Mouse (Mus musculus) kidney, postnatal 36 days (tissue): Measurements from ENCODE around the gene Cenpv.
"Not testable (repeated sequence)": the region's sequence is repeated elsewhere in the genome, so short reads cannot be mapped to it uniquely, and the experiment has no call there.

Experiments
- DNase-seq, 2 experiments: peaks; one replicate each; pipeline ENCODE4 v3.0.0; 2021 to 2022; ENCODE audit warnings: mixed read lengths in 2 of 2

Gene Cenpv

DNA sequence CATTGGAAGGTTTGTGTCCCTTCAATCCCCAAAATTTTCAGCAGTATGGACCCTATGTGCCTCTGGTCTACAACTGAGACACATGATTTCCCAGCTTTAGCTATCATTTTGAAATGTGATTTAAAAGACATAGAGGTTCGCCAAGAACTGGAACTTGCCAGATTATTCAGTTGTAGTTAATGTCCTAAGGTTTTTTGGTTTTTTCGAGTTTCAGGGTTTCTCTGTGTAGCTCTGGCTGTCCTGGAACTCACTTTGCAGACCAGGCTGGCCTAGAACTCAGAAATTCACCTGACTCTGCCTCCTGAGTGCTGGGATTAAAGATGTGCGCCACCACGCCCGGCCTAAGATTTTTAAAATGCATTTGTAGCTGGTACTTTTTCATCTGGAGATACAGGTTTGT is 14.6 kb upstream of the Cenpv start:
- DNase-seq: no peak

DNA sequence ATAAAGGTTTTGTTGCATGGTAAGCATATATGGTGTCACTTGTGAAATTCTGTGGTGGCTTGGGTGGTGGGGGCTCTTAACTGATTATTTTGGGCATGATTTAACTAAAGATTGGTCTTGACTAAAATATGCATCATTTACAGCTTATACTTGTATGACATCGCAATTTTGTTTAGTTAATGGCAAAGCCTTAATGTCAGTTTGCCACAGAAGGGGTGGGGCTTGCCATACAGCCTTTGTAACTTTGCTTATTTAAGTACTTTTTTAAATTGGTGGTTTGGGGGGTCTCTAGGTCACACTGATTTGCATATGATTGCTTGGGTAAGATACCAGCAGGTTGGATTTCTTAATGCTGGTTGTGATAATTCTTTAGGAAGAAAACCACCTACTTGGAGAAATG is 14.1 kb upstream of the Cenpv start:
- DNase-seq: no peak

DNA sequence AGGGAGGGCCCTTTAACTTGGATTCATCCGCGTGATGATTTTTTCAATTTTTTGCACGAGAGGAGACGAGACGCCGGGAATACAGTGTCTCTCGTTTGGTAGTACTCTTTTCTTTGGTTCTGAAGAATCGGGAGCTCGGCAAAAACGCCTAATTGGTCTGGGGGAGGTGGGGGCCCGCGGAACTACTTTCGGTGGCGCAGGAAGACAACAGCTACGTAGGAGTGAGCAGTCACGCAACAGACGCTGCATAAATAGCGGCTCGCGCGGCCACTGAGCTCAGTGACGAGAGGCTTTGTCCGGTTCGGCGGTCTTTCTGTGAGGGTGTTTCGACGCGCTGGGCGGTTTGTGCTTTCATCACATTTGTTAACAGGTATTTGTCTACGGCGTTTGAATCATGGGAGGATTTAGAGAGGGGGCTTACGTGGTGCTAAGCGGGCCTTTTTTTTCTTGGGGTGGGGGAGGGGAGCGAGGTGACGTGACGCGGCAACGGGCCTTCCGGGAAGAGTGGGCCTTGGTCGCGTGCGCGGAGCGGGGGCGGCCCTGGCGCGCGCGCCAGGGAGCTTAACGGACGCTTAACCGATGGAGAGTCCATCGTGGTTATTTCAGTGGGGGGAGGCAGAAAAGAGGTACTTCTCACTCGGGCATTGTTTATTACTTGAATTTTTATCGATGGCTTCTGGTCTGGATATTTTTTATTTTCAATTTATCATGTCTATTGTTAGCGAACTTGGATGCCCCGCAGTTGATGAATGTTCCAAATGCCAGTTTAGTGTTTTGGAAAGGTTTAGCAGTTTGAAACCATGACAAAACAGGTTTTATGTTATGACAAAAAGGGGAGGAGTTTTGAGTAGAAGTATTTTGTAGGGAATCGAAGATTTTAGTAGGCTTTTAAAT is 12.4 kb upstream of the Cenpv start:
- DNase-seq: peak; percentile 91 to 94

DNA sequence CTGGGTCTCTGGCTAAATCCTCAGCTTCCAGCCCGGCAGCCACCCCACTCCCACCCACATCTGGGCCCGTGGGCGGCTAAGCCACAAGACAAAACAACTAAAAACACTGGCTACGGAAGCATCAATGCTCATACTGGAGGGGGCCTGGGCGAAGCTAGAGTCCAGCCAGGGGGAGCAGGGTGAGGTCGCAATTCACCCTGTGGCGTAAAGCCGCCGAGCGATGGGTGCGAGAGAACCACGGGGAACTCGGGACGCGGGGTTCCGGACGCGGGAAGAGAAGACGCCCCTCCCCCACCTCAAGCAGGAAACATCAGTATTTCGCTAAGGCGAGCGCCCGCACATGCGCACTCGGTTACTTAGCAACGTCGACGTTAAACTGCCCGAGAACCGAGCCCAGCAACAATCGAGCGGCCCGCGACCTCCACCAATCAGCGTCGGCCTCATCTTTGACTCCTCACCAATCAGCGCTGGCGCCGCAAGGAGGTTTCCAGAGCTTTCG is 11.7 kb upstream of the Cenpv start, which contains the start of gene Ubb:
TSS of gene Ubb (plus strand) at position 445 of the 499 bp plus-strand sequence.
- DNase-seq: peak; percentile 100

GRCm38 (mm10) chr11:62550227-62550685 is 11.2 kb upstream of the Cenpv start:
- DNase-seq: peak; percentile 60 to 70

GRCm38 (mm10) chr11:62549782-62550181 is 10.7 kb upstream of the Cenpv start:
- peak; percentile 86 to 89 for DNase-seq

DNA sequence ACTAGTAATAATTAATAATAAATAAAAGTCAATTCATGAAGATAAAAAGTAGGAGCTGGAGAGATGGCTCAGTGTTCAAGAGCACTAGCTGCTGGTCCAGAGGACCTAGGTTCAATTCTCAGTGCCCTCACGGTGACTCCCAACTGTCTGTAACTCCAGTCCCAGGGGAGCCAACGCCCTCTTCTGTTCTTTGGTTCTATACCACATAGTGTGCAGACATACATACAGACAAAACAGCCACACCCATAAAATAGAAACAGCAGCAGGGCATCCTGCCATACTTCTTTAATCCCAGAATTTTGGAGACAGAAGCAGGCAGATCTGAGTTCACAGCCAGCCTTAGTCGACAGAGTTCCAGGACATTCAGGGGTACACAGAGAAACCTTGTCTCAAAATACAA is 4.9 kb upstream of the Cenpv start:
- DNase-seq: no peak

GRCm38 (mm10) chr11:62541581-62541980 is 2.5 kb upstream of the Cenpv start:
- DNase-seq: no peak

DNA sequence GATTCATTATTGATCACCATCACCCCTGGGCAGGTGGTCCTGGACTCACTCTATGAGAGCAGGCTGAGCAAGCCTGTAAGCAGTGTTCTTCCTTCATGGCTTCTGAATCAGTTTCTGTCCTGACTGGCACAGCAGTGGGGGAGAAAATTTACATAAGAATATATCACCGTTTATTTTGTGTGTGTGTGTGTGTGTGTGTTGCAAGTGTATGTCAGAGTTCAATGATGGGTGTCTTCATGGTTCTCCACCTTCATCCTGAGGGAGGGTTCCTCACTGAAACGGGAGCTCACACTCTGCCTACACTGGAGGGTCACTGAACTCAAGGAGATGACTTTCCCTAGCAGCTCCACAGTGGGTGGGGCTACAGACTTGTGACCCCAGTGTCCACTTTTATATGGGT is 1.9 kb upstream of the Cenpv start:
- DNase-seq: no peak

- DNase-seq: no peak
Observed at GRCm38 (mm10) chr11:62540167-62540566, 1.1 kb upstream of the Cenpv start.

- peak; percentile 53 to 76 for DNase-seq
Observed at GRCm38 (mm10) chr11:62538321-62539088, 556 bp downstream of the Cenpv start.

DNA sequence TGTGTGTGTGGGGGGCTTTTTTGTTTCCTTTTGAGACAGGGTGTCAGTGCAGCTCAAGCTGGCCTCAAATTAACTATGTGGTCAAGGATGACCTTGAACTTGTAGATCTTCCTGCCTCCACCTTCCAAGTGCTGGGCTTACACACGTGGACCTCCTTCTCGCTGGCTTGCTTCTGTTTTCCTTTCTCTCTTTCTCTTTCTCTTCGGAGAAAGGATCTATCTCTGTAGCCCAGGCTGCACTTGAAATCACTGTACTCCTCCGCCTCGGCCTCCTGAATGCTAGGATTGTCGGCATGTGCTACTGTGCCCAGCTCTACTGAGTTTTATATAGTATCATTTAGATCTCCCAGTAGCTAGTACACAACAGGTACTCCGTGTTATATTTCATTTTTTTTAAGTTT is 1.5 kb downstream of the Cenpv start:
- DNase-seq: no peak

- DNase-seq: no peak
Observed at GRCm38 (mm10) chr11:62537089-62537488, 2.0 kb downstream of the Cenpv start.

GRCm38 (mm10) chr11:62522283-62522682 is 16.8 kb downstream of the Cenpv start:
- DNase-seq: no peak

DNA sequence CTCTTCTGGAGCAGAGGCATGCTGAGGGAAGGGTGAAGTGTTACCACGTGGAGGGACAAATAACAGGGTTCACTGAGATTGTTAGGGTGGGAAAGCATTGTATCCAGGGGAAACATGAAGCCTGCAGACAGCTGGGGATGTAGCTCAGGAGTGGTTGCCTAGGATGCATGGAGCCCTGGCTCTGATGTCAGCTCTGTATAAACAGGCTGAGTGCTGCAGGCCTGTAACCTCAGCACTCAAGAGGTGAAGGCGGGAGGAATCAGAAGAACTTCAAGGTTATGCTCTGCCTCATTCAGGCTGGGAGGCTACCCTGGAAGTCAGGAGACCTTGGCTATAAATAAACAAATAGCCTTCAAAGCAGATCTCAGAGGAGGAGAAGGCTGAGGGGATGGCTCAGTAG is 20.1 kb downstream of the Cenpv start:
- no peak for DNase-seq

- no peak for DNase-seq
Observed at GRCm38 (mm10) chr11:62513311-62513710, 25.8 kb downstream of the Cenpv start.

DNA sequence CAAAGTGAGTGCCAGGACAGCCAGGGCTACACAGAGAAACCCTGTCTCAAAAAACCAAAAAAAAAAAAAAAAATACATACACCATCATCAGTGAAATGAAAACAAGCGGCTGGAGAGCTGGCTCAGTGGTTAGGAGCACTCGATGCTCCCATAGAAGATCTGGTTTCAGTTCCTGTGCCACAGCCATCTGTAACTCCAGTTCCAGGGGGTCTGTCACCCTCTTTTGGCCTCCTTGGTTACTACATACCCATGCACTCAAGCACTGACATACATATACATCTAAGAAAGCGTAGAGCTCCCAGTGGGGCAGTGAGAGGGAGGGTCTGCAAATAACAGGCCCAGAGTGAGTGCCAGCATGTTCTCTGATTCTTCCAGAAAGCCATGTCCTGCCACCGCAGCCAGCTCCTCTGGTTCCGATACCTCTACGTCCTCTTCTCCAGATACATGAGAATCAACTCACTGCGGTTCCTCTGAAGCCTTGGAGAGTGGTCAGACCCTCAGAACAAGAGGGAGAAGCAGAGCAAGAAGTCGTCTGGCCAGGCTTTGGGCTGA is 26.5 kb downstream of the Cenpv start:
- no peak for DNase-seq

- peak in 1 of 2 experiments; percentile 8 for DNase-seq
Observed at GRCm38 (mm10) chr11:62511444-62512202, 27.4 kb downstream of the Cenpv start.

GRCm38 (mm10) chr11:62510956-62511355 is 28.1 kb downstream of the Cenpv start:
- DNase-seq: no peak

DNA sequence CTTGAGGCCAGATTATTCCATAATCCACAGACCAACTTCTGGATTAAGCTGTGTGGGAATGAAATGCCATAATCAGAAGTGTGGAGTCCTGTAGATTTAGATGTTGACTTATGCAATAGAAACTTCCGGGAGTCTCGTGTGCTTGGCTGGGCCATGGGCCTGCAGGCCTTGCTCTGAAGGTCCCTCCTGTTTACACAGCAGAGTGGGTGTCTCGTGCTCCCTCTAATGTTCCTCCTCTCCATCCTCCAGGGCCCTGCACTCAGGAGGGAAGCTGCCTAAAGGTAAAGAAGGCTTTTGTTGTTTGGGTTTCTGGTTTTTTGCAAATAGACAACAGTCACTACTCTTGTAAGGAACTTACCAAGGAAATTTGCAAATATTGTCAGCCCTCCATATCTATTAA is 29.5 kb downstream of the Cenpv start:
- DNase-seq: no peak

DNA sequence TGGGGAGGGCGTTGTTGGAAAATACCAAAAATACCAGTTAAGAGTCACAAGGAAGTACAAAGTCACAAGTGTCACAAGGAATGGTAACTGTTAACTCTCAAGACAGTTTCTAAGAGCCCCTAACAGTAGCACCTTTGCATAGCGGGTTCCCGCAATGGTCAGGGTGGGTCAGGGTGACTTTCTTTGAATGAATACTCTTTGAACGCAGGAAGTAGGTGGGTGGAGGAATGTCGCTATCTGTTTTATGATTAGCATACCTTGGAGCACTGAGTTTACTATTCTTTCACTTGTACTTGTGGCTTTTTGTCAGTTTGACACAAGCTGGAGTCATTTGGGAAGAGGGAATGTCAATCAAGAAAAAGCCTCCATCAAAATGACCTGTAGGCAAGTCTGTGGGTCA is 30.2 kb downstream of the Cenpv start:
- not testable (repeated sequence) for DNase-seq

- DNase-seq: not testable (repeated sequence)
Observed at GRCm38 (mm10) chr11:62508365-62508764, 30.7 kb downstream of the Cenpv start.
